Mouse (Mus musculus) liver, embryonic 12.5 days (tissue): ENCODE data around the gene Cirbp. TPM values are rescaled to one million over a fixed set of nuclear protein-coding genes. Genes with fewer than 3 reads are reported as not detected.

ENCODE experiments used
- ATAC-seq: fragments of 200-750 bp; cut with Nextera tagmentation; 2 replicates; pipeline ENCODE4 v1.8.0; 2017; ENCODE audit warnings: moderate number of reproducible peaks, mild to moderate bottlenecking, moderate library complexity
- H3K27ac ChIP-seq: fragments of 300-500 bp; sonication (generic); 2 replicates; pipeline ENCODE4 v1.5.1; 2016; ENCODE audit warnings: mild to moderate bottlenecking
- H3K27me3 ChIP-seq: fragments of 300-500 bp; sonication (generic); replicated peaks from 2 replicates; pipeline ENCODE4 v1.6.1; 2016; ENCODE audit warnings: mild to moderate bottlenecking, moderate library complexity
- H3K36me3 ChIP-seq: fragments of 300-500 bp; sonication (generic); 2 replicates; pipeline ENCODE4 v1.6.1; 2016; ENCODE audit warnings: mild to moderate bottlenecking, moderate library complexity
- H3K4me1 ChIP-seq: fragments of 300-500 bp; sonication (generic); 2 replicates; pipeline ENCODE4 v1.6.1; 2016
- H3K4me2 ChIP-seq: fragments of 300-500 bp; sonication (generic); 2 replicates; pipeline ENCODE4 v1.6.1; 2016; ENCODE audit warnings: mild to moderate bottlenecking, moderate library complexity
- H3K4me3 ChIP-seq: fragments of 300-500 bp; sonication (generic); 2 replicates; pipeline ENCODE4 v1.5.1; 2016; ENCODE audit warnings: mild to moderate bottlenecking, moderate library complexity
- H3K9ac ChIP-seq: fragments of 300-500 bp; sonication (generic); 2 replicates; pipeline ENCODE4 v1.6.1; 2016; ENCODE audit warnings: mild to moderate bottlenecking, moderate library complexity
- H3K9me3 ChIP-seq: fragments of 300-500 bp; sonication (generic); replicated peaks from 2 replicates; pipeline ENCODE4 v1.6.1; 2016; ENCODE audit warnings: mild to moderate bottlenecking, moderate library complexity
- WGBS: fragments of 180-500 bp; shearing (Covaris S2); methylation state at CpG from one replicate; pipeline ENCODE4 v1.1.7; 2016; ENCODE audit not compliant: insufficient replicate concordance; 5-methylcytosine and 5-hydroxymethylcytosine counted together
- polyA plus RNA-seq: library from polyadenylated mRNA; unstranded; fragments of >200 nt; fragmentation: Nextera tagmentation; extraction: Ambion mirVana; gene quantifications from 2 replicates; pipeline ENCODE4 v1.2.1, GENCODE M21; 2016

Cirbp gene
- polyA plus RNA-seq, 1 experiment from 2014 or later = 22.1 TPM

- Histone ChIP-seq H3K9ac (peak within 1 kb of the TSS; percentile 62), H3K27me3 (peaks cover 77% of the 10 kb centered on the region), H3K4me3 (peak within 1 kb of the TSS; percentile 60), H3K36me3 (no peaks in the 10 kb centered on the region), H3K27ac (no peak within 1 kb of the TSS), H3K4me2 (peak within 1 kb of the TSS; percentile 78), H3K9me3 (no peaks in the 10 kb centered on the region), H3K4me1 (peaks cover 29% of the 10 kb centered on the region)
- ATAC-seq = peak; percentile 3; the same call in 1 of the 2 replicates
- WGBS = 2% methylated on average over 71 of the region's 106 CpGs
Observed at GRCm38 (mm10) chr10:80179068-80180051, 13.6 kb downstream of the Cirbp start, which contains the start of gene Efna2. Efna2 (plus strand) TSS chr10:80179482.

DNA sequence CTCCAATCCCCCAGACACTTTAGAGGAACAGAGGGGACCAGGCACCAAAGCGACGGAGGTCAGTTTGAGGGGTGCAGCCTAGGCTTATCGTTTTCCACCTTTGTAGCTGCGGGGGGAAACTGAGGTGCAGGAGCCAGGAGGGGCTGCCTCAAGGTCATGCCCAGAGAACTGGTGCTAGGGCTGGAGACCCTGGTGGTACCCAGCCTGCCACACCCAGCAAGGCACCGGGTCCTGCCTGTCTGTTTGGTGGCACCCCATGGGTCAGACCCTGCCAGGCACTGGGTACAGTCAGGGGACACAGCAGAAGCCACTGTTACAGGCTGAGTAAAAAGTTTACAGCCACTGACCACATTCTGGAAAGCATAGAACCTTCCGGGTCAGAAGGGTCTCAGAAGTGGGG lies 14.5 kb downstream of the Cirbp start:
- H3K4me2 ChIP-seq = peak overlapping the region; percentile 78
- H3K27me3 ChIP-seq = peaks cover 84% of the 10 kb centered on the region
- H3K4me3 ChIP-seq = peak overlapping the region; percentile 60
- H3K9ac ChIP-seq = peak overlapping the region; percentile 62; the same call in 1 of the 2 replicates
- 53% methylated on average over 6 of the region's 6 CpGs for WGBS
- no peak for ATAC-seq
- peaks cover 20% of the 10 kb centered on the region for H3K4me1 ChIP-seq
- no peak overlapping the region for H3K27ac ChIP-seq
- H3K9me3 ChIP-seq = no peaks in the 10 kb centered on the region
- H3K36me3 ChIP-seq = no peaks in the 10 kb centered on the region

GRCm38 (mm10) chr10:80180823-80181222 lies 15.0 kb downstream of the Cirbp start:
- WGBS = 53% methylated on average over 5 of the region's 5 CpGs
- peaks cover 90% of the 10 kb centered on the region for H3K27me3 ChIP-seq
- H3K36me3 ChIP-seq = no peaks in the 10 kb centered on the region
- no peak overlapping the region for H3K4me3 ChIP-seq
- no peaks in the 10 kb centered on the region for H3K9me3 ChIP-seq
- no peak overlapping the region for H3K9ac ChIP-seq
- no peak for ATAC-seq
- peaks cover 15% of the 10 kb centered on the region for H3K4me1 ChIP-seq
- no peak overlapping the region for H3K27ac ChIP-seq
- H3K4me2 ChIP-seq = peak overlapping the region; percentile 7; the same call in 1 of the 2 replicates

DNA sequence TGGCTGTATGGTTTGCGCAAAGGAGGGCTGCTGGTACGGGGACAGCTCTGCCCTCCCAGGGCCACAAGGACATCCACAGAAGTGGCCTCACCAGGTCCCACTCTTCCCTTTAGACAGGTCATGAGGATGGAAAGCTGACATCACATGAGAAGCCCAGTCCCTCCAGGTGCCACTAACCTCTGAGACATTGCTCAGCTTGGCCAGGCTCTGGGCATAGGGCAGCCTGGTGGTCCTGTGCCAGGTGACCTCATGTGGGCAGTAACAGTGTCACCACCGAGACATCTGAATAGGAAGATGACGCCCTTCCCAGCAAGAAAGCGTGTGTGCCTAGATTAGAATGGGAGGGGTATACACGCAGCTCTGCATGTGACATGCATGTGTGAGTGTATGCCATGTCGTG lies 16.8 kb downstream of the Cirbp start:
- 74% methylated on average over 7 of the region's 7 CpGs for WGBS
- Histone ChIP-seq H3K27ac (no peak overlapping the region), H3K4me1 (peaks cover 15% of the 10 kb centered on the region), H3K27me3 (peaks cover 98% of the 10 kb centered on the region), H3K4me2 (no peak overlapping the region), H3K9me3 (no peaks in the 10 kb centered on the region), H3K36me3 (no peaks in the 10 kb centered on the region), H3K9ac (no peak overlapping the region), H3K4me3 (no peak overlapping the region)
- ATAC-seq = no peak

- peaks cover 98% of the 10 kb centered on the region for H3K27me3 ChIP-seq
- no peak overlapping the region for H3K4me2 ChIP-seq
- peaks cover 14% of the 10 kb centered on the region for H3K4me1 ChIP-seq
- WGBS = 26% methylated on average over 27 of the region's 27 CpGs
- H3K9me3 ChIP-seq = no peaks in the 10 kb centered on the region
- H3K36me3 ChIP-seq = no peaks in the 10 kb centered on the region
- ATAC-seq = no peak
- no peak overlapping the region for H3K27ac ChIP-seq
- no peak overlapping the region for H3K4me3 ChIP-seq
- no peak overlapping the region for H3K9ac ChIP-seq
Observed at GRCm38 (mm10) chr10:80186649-80187048, 20.9 kb downstream of the Cirbp start.

- no peak overlapping the region for H3K27ac ChIP-seq
- no peak for ATAC-seq
- H3K4me1 ChIP-seq = peaks cover 14% of the 10 kb centered on the region
- H3K36me3 ChIP-seq = no peaks in the 10 kb centered on the region
- no peak overlapping the region for H3K4me2 ChIP-seq
- WGBS = 76% methylated on average over 10 of the region's 10 CpGs
- no peak overlapping the region for H3K4me3 ChIP-seq
- no peak overlapping the region for H3K9ac ChIP-seq
- peaks cover 98% of the 10 kb centered on the region for H3K27me3 ChIP-seq
- no peaks in the 10 kb centered on the region for H3K9me3 ChIP-seq
Observed at GRCm38 (mm10) chr10:80187739-80188138, 22.0 kb downstream of the Cirbp start.

DNA sequence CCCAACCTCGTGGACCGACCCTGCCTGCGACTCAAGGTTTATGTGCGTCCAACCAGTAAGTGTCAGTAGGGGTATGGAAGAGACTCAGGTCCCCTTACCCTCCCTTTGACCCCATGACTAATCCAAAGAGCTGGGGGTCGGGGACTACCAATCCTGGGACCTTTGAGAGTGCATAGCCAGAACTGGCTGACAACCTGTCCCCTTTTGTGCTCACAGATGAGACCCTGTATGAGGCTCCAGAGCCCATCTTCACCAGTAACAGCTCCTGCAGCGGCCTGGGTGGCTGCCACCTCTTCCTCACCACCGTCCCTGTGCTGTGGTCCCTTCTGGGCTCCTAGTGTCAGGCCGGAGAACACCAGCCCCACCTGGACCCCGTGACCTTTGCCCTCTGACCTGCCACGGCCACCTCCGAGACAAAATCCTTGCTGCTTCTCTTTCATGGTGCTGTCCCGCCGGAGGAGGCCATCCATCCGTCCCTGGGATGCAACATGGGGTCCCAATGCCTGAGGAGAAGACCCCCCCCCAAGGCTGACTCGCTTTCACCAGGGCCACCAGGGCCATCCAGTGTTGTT lies 22.8 kb downstream of the Cirbp start:
- peaks cover 98% of the 10 kb centered on the region for H3K27me3 ChIP-seq
- no peak for ATAC-seq

GRCm38 (mm10) chr10:80189999-80190398 lies 24.2 kb downstream of the Cirbp start:
- Histone ChIP-seq H3K27ac (no peak overlapping the region), H3K36me3 (no peaks in the 10 kb centered on the region), H3K27me3 (peaks cover 97% of the 10 kb centered on the region), H3K4me1 (peaks cover 28% of the 10 kb centered on the region), H3K9ac (no peak overlapping the region), H3K4me3 (peak overlapping the region; percentile 39), H3K9me3 (no peaks in the 10 kb centered on the region), H3K4me2 (peak overlapping the region; percentile 64)
- 5% methylated on average over 21 of the region's 21 CpGs for WGBS
- ATAC-seq = no peak

More for the DNA sequence above, 22.8 kb downstream of the Cirbp start:
- Histone ChIP-seq H3K4me2 (no peak overlapping the region), H3K9me3 (no peaks in the 10 kb centered on the region), H3K9ac (no peak overlapping the region), H3K36me3 (no peaks in the 10 kb centered on the region), H3K4me1 (peaks cover 18% of the 10 kb centered on the region), H3K27ac (no peak overlapping the region), H3K4me3 (no peak overlapping the region)
- WGBS = 69% methylated on average over 15 of the region's 15 CpGs

- no peaks in the 10 kb centered on the region for H3K9me3 ChIP-seq
Observed at GRCm38 (mm10) chr10:80190491-80191051, 24.8 kb downstream of the Cirbp start.

DNA sequence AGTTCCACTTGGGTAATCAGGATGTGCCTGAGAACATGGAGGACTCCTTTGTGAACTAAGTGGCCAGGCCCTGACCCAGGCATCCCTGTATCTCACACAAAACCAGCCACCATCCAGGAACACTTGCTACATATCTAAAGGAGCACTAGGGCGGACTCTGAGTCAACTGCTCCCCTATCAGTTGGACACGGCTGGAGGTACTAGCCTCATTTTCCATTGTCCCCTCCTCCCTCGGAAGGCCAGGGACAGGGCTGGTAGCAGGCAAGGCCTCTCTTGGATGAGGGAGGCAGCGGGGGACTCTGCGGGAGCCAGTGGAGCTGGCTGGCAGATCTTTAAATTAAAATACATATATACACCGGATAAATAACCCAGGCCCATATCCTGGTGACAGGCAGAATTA lies 28.2 kb downstream of the Cirbp start:
- ATAC-seq = peak; percentile 50; the same call in 1 of the 2 replicates
- Histone ChIP-seq H3K9ac (no peak overlapping the region), H3K4me1 (peaks cover 28% of the 10 kb centered on the region), H3K36me3 (no peaks in the 10 kb centered on the region), H3K9me3 (no peaks in the 10 kb centered on the region), H3K27ac (no peak overlapping the region), H3K27me3 (peaks cover 77% of the 10 kb centered on the region), H3K4me2 (no peak overlapping the region), H3K4me3 (no peak overlapping the region)
- 61% methylated on average over 6 of the region's 6 CpGs for WGBS

More at GRCm38 (mm10) chr10:80190491-80191051, 24.8 kb downstream of the Cirbp start:
- H3K9ac ChIP-seq = no peak overlapping the region
- WGBS = 1% methylated on average over 48 of the region's 48 CpGs
- H3K27ac ChIP-seq = no peak overlapping the region
- H3K4me3 ChIP-seq = peak overlapping the region; percentile 39
- no peak for ATAC-seq
- H3K4me1 ChIP-seq = peaks cover 28% of the 10 kb centered on the region
- peak overlapping the region; percentile 64 for H3K4me2 ChIP-seq
- peaks cover 94% of the 10 kb centered on the region for H3K27me3 ChIP-seq
- H3K36me3 ChIP-seq = no peaks in the 10 kb centered on the region

DNA sequence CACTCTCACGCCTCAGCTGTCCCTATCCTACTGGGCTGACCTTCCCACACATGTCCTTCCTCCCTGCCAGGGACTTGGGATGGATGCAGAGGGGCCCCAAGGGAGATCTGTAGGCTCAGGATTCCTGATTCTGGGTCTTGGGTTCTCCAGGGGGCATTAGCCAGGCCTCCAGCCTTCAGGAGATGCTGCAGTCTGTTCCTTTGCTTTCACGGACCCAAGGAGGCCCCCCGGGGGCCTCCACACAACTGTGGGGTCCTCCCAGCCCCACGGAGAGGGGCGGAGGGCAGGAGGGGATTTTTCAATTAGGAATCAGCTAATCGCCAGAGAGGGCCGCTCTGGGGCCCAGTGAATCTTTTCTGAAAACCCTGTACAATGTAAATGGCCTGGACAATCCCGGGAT lies 28.7 kb downstream of the Cirbp start:
- WGBS = 61% methylated on average over 8 of the region's 8 CpGs
- Histone ChIP-seq H3K4me2 (no peak overlapping the region), H3K27me3 (peaks cover 73% of the 10 kb centered on the region)

GRCm38 (mm10) chr10:80196167-80196566 lies 30.4 kb downstream of the Cirbp start:
- Histone ChIP-seq H3K9ac (no peak overlapping the region), H3K27ac (no peak overlapping the region), H3K4me3 (no peak overlapping the region), H3K4me1 (peaks cover 17% of the 10 kb centered on the region), H3K4me2 (no peak overlapping the region), H3K27me3 (peaks cover 60% of the 10 kb centered on the region), H3K9me3 (no peaks in the 10 kb centered on the region), H3K36me3 (no peaks in the 10 kb centered on the region)
- WGBS = 81% methylated on average over 1 of the region's 1 CpGs
- no peak for ATAC-seq

More for the DNA sequence above, 28.7 kb downstream of the Cirbp start:
- H3K36me3 ChIP-seq = no peaks in the 10 kb centered on the region
- no peak overlapping the region for H3K4me3 ChIP-seq
- H3K9ac ChIP-seq = peak overlapping the region; percentile 15; the same call in 1 of the 2 replicates
- peaks cover 28% of the 10 kb centered on the region for H3K4me1 ChIP-seq
- no peak overlapping the region for H3K27ac ChIP-seq
- no peak for ATAC-seq
- no peaks in the 10 kb centered on the region for H3K9me3 ChIP-seq
